Mouse (Mus musculus) embryo, embryonic 10.5 days (tissue): ENCODE measurements around the gene Nf1.
"Not testable (repeated sequence)": the region's sequence is repeated elsewhere in the genome, so short reads cannot be mapped to it uniquely, and the experiment has no call there.

Source experiments
- DNase-seq: peaks from one replicate; pipeline ENCODE4 v3.0.0-alpha.2; 2015; ENCODE audit warnings: low spot score

The Nf1 gene

DNA sequence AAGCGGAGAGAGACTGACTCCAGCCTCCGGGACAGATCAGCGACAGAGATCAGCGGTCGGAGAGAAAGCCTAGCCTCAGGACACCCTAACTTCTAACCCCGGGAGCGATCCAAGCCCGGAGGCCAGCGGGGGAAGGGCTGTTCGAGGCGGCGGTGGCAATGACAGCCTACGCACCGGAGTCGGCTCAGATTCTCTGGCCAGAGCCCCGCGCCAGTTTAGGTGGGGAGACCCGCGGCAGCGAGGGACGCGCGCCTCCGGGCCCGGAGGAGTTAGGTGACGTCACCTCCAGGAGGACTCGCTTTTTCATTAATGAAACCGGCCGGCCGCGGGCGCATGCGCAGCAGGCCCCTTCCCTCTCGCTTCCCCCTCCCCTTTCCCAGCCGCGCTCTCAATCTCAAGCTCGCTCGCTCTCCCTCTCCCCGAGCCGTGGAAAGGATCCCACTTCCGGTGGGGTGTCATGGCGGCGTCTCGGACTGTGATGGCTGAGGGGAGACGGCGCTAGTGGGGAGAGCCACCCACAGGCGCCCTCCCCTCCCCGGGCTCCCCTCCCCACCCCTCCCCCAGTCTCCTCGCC is at the start of gene Nf1:
TSS of gene Nf1 (plus strand) at position 460 of the 574 bp plus-strand sequence.
- DNase-seq = peak; percentile 97

DNA sequence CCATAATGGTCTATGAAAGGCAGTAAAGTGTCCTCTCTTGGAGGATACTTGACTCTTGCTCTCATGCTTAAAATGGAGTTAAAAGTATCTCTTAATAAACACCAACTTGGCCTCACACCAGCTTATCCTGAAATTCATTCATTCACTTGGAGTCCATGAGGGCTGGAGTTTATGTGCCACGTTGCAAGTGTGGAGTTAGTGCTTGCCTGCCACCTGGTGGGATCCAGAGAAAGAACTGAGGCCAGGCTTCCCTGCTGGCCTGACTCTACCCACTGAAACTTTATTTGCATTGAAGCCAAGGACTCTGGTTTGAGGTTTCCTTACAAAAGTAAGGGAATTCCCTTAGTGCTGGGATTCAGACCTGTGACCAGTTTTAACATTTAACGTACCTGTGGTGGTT is 49.0 kb upstream of the Nf1 start:
- DNase-seq = peak; percentile 47

DNA sequence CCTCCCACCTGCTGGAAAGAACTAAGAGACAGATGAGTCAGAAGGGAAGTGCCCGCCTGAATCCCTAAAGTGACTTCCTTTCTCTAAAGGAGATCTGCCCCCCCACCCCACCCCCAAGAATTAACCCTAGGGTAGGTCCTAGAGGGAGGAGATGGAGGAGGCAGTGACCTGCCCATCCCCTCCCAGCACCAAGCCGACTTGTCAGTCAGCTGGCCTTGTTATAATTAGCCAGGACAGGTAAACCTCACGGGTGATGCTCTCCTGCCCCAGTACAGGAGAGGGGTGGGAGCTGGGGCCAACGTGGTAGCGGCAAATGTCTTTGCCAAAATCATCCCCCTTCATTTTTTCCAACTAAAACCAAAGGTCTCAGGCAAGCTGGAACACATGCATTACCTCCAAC is 47.8 kb upstream of the Nf1 start:
- no peak for DNase-seq

DNA sequence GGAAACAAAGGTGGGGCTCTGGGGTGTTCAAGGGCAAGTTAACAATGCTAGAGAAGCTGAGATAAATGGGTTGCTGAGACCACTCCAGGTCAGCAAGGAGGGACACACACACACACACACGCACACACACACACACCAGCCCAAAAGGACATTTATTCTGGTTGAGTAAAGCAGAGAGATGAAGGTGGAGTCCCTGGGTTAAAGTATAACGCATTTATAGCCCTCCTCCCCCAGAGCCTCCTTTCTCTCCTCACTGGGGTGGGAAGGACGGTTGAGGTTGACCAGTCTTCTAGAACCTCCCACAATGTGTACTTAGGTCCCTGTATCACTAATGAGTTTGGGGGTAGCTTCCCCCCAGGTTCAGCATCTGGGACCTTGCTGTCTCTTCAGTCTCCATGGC is 47.4 kb upstream of the Nf1 start:
- DNase-seq = no peak

DNA sequence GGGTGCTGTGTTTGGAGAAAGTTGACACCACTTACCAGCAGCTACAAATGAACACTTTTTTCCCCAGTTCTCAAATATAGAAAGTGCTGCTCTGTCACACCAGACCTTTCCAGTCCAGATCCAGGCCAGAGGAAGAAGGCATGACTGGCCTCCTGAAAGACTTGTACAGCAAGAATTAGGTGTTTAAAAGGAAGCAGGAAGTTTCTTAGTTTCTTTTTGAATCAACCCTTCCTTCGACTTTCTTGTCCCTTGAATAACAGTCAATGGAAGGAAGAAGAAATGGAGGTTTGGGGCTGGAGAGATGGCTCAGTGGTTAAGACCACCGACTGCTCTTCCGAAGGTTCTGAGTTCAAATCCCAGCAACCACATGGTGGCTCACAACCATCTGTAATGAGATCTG is 46.5 kb upstream of the Nf1 start:
- no peak for DNase-seq

DNA sequence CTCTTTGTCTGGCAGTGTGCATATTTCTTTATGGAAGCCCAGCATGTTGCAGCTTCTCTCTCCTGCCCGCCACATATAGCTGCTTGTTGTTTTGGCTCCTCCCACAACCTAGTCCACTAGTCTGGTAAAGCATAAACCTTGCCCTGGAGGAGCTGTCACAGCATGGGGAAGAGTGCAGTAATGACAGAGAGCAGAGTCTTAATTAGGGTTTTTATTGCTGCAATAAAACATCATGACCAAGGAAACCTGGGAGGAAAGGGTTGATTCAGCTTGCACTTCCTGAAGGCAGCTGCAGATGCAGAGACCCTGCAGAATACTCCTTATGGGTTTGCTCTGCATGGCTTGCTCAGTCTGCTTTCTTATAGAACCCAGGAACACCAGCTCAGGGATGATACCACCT is 45.5 kb upstream of the Nf1 start:
- peak; percentile 26 for DNase-seq

DNA sequence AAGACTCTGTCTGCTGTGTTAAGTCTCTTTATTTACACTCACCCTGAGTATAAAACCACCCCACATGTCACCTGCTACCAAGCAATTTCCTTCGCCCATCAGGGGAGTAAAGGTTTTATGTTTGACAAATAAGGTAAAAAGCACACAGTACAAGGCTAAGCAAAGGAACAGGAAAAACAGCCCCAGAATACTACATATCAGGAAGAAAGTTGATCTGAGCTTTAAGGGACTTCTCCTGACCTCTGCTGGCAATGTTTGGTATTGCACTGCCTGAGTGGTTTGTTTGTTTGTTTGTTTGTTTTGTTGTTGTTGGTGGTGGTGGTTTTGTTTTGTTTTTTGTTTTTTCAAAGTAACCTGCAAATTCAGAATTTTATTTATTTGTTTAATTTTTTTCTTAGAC is 43.3 kb upstream of the Nf1 start:
- peak; percentile 71 for DNase-seq

DNA sequence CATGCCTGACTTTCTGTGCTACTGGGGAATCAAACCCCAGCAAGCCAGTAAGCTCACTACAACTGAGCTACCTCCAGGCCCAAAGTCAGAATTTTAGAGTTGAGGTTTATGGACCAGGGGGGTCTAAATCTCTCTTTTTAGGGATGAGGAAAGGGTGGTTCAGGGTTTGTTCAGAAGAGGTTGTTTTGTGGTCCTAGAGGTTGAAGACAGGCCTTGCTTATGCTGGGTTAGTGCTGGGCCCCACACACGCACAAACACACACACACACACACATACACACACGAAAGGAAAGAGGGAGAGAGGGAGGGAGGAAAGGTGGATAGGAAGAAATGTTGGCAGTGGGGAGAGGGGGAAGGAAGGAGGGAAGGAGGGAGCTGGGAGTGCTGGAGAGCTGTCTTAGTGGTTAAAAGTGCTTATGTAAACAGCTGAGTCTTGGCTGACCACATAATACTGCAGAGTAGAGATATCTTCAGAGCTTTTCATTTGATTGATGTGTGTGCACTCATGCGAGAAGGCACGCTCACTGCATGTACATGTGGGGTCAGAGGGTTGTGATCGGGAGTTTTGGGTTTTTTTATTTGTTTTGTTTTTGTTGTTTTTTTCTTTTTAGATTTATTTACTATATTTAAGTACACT is 42.5 kb upstream of the Nf1 start, which contains the start of gene Gm9964:
TSS of gene Gm9964 (minus strand) at position 51 of the 636 bp plus-strand sequence.
- no peak for DNase-seq

DNA sequence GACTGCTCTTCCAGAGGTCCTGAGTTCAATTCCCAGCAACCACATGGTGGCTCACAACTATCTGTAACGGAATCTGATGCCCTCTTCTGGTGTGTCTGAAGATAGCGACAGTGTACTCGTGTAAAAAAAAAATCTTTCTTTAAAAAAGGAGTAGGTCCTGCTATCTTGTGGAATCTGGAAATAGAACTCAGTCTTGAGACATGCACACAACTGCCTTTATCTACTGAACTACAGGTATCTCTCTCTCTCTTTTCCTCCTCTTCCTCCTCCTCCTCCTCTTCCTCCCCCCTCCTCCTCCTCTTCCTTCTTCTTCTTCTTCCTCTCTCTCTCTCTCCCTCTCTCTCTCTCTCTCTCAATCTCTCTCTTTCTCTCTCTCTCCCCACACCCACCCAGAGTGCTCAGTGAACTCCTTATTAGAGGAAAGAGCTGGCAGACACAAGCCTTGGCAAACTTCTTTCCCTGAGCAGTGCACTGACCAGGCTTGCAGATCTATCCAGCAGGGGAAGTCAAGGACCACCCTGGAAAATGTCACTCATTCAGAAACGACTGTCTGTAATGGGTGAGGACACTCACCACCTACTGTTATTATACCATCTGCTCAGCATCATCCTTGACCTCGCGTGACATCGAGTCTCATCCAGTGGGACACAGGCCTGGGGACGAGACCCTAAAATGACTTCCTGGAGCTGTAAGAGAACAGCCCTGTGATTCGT is 39.6 kb upstream of the Nf1 start:
- DNase-seq = no peak

DNA sequence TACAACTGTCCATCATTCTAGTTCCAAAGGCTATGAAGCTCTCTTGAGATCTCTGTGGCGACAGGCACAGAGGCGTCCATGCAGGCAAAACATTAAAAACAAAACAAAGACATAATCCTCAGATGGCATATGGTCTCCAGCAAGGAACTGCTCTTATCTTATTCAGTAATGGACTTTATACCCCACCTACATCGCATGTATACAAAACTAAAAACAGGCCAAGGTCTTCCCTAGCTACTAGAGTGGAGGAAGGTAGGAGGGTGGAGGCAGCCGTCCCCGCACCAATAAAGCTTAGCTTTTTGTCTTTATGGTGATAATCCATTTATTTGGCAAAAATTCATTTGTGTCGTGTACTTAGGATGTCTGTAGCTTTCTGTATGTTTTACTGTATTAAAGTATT is 36.4 kb upstream of the Nf1 start:
- no peak for DNase-seq

DNA sequence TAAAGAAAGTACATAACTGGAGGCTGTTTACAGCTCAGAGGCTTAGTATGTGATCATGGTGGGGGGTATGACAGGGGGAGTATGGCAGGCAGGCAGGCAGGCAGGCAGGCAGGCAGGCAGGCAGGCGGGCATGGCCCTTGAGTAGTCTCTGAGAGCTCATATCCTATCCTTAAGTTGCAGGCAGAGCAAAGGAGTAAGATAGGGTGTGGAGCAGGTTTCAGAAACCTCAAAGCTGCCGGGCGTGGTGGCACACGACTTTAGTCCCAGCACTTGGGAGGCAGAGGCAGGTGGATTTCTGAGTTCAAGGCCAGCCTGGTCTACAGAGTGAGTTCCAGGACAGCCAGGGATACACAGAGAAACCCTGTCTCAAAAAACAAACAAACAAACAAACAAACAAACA is 35.2 kb upstream of the Nf1 start:
- DNase-seq = not testable (repeated sequence)

DNA sequence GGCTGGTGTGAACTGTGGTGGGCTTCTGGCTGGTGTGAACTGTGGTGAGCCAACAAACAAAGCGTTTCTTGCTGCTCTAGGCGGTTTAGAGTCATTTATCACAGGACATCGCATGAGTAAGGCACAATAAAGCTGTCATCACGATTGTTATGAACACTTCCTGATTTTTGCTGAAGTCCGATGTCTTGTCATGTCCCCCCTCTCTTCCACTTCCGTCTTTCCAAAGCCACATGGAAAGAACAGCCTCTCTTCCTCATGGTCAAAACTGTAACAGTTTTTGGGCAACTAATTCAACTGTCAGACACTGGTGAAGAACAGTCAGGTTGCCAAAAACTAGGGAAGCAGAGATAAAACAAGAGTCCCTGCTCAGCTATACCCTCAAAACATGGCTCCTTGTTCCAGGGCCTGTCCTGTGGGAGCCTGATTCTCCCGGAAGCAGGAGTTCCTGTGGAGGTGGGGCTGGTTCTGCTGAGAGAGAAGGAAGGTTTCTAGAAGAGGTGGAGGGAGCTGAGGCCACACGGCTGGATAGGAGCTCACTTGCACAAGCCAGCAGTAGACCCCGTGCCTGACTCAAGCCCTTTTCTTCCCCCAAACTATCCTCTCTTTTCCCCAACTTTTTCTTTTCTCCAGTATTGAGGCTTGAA is 33.7 kb upstream of the Nf1 start:
- no peak for DNase-seq

DNA sequence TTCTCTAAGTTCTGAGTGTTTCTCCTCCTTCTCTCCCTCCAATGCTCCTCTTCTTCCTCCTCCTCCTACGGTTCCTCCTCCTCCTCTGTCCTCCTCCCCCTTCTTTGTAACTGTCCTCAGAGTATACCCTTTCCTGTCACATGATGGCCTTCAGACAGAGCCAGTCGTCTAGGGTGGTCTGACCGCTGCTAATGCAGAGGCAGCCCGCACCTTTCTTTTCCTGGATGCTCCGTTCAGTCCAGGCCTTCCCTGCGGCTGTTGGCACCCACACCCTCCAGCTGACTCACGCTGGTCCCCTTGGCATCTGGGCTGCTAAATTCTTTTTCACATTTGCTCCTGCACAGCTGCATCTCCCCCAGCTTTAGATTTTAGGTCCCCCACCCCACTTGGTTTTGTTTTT is 33.0 kb upstream of the Nf1 start:
- peak; percentile 57 for DNase-seq

DNA sequence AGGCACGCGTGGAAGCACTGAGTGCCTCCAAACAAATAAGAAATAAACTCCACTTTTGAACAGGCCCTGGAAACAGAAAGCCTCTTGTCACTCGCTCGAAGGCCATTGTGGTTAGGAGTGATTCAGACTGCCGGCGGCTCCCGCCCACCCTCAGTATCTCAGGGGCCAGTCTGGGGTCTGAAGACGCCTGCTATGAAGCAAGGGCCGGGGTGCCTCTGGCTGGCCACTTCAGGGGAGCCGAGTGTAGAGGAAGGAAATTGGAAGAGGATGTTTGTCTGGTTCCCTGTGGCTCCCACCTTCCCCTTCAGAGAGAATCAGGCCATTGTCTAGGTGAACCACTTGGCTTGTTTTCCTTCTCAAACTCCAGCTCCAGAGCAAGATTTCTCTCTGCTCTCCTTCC is 32.5 kb upstream of the Nf1 start:
- DNase-seq = peak; percentile 72

DNA sequence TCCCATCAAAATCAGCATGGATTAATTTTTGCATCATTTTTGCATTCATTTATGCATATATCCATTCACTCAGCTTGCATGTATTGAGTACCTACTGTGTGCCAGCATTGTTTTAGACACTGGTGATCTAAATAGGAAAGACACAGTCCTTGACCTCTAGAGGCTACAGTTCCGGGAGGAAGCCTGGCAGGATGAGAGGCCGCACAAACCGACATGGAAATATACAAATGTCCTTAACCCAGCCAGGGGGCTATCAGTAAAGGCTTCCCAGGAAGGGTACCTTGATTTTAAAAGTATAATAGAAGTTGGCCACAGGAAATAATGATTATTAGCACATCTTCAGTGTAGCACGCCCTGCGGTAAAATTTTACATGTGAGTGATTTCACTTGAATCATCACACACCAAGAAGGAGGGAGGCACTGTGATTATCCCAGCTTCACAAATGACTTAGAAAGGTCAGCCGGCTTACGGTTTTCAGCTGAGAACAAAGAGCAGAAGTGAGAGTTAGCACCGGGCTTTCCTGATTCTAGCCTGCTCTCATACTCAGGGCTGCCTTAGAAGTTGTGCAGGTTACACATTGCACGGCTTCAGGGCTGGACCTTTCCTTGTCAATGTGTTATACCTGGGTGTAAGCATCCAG is 31.8 kb upstream of the Nf1 start:
- DNase-seq = peak; percentile 54

DNA sequence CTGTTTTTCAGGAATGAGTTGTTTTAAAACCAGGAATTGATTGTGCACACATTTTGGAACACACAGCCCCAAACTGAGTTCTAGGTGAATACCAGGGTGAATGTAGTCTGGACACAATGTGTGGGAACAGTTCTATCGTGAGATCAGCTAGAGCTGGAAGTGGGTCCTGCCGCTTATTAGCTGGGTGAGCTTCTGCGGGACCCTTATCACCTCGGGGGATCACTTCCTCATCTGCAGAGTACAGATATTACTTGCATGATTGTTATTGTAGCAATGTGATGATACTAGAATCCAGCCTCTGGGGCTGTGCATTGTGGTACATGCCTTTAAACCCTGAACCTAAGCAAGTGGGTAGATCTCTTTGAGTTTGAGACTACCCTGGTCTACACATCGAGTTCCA is 29.0 kb upstream of the Nf1 start:
- DNase-seq = no peak

DNA sequence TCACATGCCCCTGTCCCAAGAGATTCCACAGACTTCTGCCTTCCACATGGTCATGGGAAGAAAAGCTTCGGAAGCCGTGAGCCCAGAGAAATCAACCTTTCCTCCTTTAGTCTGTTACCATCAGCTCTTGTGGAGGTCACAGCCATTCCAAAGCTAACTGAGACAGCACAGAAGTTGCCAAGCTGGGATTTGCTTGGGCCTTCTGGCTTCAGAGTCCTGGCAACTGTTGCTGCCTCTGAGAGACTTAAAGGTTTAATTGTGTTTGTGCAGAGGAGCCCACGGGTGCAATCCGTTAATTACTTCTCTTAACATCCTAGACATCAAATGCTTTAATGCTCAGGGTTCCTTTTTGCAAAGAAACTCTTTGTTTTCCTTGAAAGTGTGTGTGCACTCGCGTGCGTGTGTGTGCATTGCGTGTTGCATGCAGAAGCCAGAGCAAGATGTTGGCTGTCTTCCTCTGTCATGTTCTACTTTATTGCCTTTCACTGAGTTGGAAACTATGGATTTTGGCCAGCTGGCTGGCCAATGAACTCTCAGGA is 22.6 kb upstream of the Nf1 start:
- DNase-seq = no peak

DNA sequence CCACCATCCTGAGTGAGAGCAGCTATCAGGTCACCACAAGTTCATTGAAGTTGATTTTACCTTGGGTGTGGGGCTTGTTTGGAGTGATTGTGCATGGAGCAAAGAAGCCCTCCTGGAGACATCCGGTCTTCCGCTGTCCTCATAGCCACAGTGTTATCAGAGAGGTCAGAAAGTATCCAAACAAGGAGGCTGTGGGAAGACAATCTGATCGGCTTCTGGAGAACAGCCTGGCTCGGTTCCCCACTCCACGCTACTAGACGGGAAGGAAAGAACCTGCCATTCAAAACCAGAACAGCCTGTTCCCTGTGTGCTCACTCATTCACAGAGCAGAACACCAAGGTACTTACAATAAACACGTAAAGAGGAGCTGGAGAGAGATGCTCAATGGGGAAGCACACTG is 19.7 kb upstream of the Nf1 start:
- no peak for DNase-seq

DNA sequence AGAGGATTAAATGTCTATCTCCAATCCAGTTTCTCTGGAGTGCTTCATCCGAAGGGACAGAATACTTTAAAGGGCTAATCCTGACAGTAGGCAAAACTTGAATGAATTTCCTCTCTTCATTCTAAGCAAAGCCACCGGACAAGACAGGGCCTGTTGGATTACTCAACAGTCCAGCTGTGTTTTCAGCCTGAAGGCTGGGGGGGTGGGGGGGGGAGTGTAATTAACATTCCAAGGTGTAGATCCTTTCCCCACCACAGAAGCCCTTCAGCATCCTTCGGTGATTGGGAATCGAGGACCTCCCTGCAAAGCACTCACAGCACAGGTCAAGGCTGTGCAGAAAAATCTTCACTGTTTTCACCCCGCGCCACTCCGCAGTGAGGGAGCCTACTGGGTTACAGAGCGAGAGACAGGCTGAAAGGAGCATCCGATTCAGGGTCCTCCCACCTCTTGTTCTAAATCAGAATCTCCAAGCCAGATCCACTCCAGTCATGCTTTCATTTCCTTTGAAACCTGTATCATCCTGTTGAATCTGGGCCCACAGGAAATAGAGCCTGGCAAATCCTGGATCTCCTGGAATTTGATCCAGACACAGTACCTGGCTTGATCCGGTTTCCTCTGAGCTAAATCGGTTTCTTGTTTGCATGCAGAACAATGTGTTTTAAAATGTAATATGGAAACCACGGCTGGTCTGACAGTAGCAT is 15.4 kb upstream of the Nf1 start:
- DNase-seq = no peak

DNA sequence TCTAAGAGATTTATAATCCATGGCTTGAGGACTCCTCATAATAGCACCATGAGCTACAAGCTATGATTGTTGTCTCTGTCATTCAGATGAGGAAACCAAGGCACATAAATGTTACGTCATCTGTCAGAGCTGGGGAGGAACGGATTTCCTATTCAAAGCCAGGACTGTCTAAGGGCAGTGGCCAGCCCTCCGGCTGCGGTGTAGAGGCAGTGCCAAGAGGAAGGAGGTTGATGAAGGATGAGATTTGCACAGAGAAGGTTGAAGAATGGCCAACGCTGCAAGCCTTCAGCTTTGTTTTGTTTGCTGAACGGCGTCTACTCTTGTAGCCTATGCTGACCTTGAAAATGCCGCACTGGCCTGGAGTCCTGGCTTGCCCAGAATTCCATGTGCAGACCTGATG is 13.8 kb upstream of the Nf1 start:
- DNase-seq = no peak

DNA sequence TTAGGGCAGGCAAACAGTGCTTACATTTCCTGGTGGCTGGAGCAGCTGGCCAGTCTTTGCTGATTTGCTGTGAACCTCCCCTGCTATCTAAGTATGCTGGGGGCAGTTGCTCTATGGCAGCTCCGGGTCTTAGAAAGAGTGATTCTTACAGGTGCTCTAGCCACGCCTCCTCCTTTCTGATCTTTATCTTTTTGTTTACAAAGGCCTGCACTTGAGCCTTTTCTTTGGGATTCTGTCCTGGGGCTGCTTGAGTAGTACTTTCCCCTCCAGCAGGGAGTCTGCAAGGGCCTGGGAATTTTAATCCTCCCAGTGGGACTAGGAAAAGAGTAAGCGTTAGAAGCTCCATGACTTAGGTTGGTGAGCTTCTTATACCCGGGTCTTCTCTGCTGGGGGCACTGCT is 12.4 kb upstream of the Nf1 start:
- DNase-seq = no peak

DNA sequence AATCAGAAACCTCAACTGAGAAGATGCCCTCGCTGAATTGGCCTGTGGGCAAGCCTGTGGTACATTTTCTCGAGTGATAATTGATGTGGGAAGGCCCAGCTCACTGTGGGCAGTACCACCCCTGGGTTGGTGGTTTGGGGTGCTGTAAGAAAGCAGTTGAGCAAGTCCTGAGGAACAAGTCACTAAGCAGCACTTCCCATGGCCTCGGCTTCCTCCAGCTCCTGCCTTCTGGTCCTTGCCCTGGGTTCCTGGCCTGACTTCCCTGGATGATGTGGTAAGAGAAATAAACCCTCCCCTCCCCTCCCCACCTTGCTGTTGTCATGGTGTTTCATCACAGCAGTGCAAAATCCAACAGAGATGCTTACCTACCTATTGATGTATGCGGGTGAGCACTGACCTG is 11.4 kb upstream of the Nf1 start:
- DNase-seq = no peak
